Mouse (Mus musculus): ENCODE results near the gene Hbq1b.
A peak's percentile ranks its signal among the peaks of the same experiment; 100 is the strongest.

The Hbq1b gene

DNA sequence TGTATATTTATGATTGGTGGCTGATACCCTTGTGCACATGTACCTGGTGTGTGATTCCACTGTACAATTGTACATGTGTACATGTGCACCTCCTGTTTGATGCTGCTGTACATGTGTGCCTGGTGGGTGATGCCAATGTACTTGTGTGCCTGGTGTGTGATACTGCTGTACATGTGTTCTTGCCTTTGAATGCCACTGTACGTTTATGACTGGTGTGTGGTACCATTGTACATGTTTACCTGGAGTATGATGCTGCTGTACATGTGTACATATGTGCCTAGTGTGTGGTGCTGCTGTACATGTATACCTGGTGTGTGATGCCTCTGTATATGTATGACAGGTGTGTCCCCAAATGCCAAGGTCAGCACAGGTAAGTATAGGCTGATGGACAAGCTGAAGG, 14.7 kb downstream of the Hbq1b start:
- Histone ChIP-seq H3K36me3 (ENCODE audit: insufficient read depth, low read length) (no peaks in the 10 kb centered on the region), H3K4me3 (replicated peaks; ENCODE audit: low read length) (no peak overlapping the region), H3K9me3 (ENCODE audit: low read length) (no peaks in the 10 kb centered on the region), H3K4me1 (replicated peaks; ENCODE audit: low read depth, low read length) (peaks cover 5% of the 10 kb centered on the region), H3K27me3 (ENCODE audit: insufficient read depth, low read length) (peaks cover 41% of the 10 kb centered on the region)
- TF ChIP-seq CTCF (conservative IDR thresholded peaks at IDR 0.05; ENCODE audit: low read length) (no peak), NANOG (IDR thresholded peaks at IDR 0.05; ENCODE audit: borderline replicate concordance, low read length) (no peak), POU5F1 (IDR thresholded peaks at IDR 0.05; ENCODE audit: borderline replicate concordance, low read length) (no peak)

DNA sequence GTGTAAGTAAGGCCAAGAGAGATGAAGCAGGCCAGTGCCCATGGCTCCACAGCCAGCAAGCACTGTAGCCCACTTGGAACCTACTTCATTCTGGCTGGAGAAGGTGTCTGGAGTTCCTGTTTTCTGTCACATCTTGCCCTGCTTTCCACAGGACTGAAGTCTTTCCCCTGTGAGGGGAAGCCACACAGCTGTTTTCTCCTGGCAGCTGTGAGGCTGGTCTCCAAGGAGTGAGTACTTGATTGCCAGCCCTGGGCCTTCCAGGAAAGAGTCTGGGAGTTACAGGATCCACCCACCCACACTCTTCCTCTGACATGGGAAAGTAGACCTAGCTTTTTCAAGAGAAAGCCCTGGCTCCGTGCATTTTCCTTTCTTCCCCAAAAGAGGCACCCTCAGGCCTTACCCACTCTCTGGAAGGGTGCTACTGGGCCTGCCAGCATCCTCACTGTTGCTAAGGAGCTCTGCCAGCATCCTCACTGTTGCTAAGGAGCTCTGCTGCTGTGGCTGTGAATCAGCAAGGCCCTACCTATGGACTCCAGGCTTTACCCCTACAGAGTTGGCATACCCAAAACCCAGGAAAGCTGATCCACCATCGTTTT, 16.2 kb downstream of the Hbq1b start:
- TF ChIP-seq NANOG (IDR thresholded peaks at IDR 0.05; ENCODE audit: borderline replicate concordance, low read length) (no peak), POU5F1 (IDR thresholded peaks at IDR 0.05; ENCODE audit: borderline replicate concordance, low read length) (no peak), CTCF (conservative IDR thresholded peaks at IDR 0.05; ENCODE audit: low read length) (no peak)
- no peak overlapping the region for H3K4me3 ChIP-seq (replicated peaks; ENCODE audit: low read length)
- H3K4me1 ChIP-seq (replicated peaks; ENCODE audit: low read depth, low read length), result peaks cover 5% of the 10 kb centered on the region
- peaks cover 40% of the 10 kb centered on the region for H3K27me3 ChIP-seq (ENCODE audit: insufficient read depth, low read length)
- H3K36me3 ChIP-seq (ENCODE audit: insufficient read depth, low read length), result no peaks in the 10 kb centered on the region
- H3K9me3 ChIP-seq (ENCODE audit: low read length), result no peaks in the 10 kb centered on the region

DNA sequence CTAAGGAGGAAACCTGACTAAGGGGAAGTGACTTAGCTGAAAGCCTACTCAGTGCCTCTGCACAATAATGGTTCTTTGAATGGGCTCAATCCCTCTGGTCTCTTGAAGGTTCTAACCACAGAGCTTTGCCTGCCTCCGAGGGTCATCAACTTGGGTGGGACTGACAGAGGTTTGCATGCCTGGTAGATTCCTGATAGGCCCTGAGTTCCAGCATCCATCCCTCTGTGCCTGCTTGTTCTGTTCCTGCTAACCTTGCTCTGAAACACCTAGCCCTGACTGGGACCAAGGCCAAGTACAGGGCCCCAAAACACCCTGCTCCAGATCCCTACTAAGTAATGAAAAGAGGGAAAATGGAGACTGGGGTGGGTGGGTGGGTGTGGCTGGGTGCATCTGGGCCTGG, 16.7 kb downstream of the Hbq1b start:
- TF ChIP-seq POU5F1 (IDR thresholded peaks at IDR 0.05; ENCODE audit: borderline replicate concordance, low read length) (no peak), NANOG (IDR thresholded peaks at IDR 0.05; ENCODE audit: borderline replicate concordance, low read length) (no peak), CTCF (conservative IDR thresholded peaks at IDR 0.05; ENCODE audit: low read length) (no peak)
- peaks cover 37% of the 10 kb centered on the region for H3K27me3 ChIP-seq (ENCODE audit: insufficient read depth, low read length)
- H3K4me3 ChIP-seq (replicated peaks; ENCODE audit: low read length), result no peak overlapping the region
- H3K9me3 ChIP-seq (ENCODE audit: low read length), result no peaks in the 10 kb centered on the region
- H3K36me3 ChIP-seq (ENCODE audit: insufficient read depth, low read length), result no peaks in the 10 kb centered on the region
- H3K4me1 ChIP-seq (replicated peaks; ENCODE audit: low read depth, low read length), result peaks cover 5% of the 10 kb centered on the region

DNA sequence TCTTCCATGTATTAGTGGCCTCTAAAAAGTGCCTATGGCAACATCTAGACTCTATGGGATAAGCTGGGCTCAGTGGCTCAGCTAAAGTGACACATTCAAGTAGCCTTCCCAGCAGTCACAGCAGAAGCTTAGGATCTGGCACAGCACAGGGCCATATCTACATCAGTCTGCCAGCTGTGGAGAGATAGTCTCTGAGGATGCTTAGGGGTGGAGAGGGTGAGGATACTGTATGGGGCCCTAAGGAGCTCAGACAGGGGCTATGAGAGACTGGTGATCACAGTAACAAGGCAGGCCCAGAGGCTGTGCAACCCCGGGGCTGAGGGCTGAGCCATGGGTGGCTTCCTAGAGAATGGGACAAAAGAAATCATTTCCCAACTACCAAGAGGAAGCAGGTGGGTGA, 20.2 kb downstream of the Hbq1b start:
- no peaks in the 10 kb centered on the region for H3K9me3 ChIP-seq (ENCODE audit: low read length)
- H3K4me1 ChIP-seq (replicated peaks; ENCODE audit: low read depth, low read length), result no peaks in the 10 kb centered on the region
- no peak for TF ChIP-seq NANOG (IDR thresholded peaks at IDR 0.05; ENCODE audit: borderline replicate concordance, low read length)
- peaks cover 33% of the 10 kb centered on the region for H3K27me3 ChIP-seq (ENCODE audit: insufficient read depth, low read length)
- no peak overlapping the region for H3K4me3 ChIP-seq (replicated peaks; ENCODE audit: low read length)
- no peaks in the 10 kb centered on the region for H3K36me3 ChIP-seq (ENCODE audit: insufficient read depth, low read length)

DNA sequence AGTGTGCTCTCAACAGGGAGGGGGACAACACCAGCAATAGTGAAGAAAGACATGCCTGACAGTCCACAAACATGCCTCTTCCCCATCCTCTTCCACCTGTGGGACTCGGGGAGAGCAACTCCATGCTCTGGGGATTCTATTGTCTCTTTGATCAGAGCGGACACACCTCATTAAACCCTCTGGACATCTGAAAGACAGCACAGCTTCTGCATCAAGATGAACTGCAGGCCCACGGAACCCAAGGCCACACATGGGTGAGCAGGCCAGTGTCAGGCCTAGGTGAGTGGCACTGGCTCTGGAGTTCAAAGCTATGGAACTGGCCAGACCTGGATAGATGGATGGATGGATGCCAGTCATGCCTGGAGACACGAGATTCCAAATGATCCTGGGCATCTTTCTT, 22.7 kb downstream of the Hbq1b start:
- H3K4me3 ChIP-seq (replicated peaks; ENCODE audit: low read length), result no peak overlapping the region
- H3K27me3 ChIP-seq (ENCODE audit: insufficient read depth, low read length), result peaks cover 20% of the 10 kb centered on the region
- TF ChIP-seq NANOG (IDR thresholded peaks at IDR 0.05; ENCODE audit: borderline replicate concordance, low read length) (no peak), POU5F1 (IDR thresholded peaks at IDR 0.05; ENCODE audit: borderline replicate concordance, low read length) (no peak), CTCF (conservative IDR thresholded peaks at IDR 0.05; ENCODE audit: low read length) (no peak)

DNA sequence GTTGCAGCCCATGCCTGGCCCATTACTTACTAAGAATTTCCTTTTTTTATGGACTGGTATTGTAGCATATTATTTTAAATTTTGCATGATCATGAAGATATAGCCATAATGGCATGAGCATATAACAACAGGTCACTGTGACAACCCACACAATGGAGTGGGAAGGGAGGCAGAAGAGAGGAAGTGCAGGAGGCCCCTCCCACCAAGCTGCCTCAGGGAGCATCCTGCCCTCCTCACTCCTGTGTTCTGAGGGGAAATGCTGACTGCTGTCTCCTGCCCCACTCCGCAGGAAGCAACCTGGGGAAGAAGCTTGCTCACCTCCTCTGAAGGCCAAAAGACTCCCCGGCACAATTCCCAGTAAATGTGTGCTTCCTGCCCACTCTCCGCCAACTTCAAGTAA, 23.2 kb downstream of the Hbq1b start:
- Histone ChIP-seq H3K9me3 (ENCODE audit: low read length) (no peaks in the 10 kb centered on the region), H3K27me3 (ENCODE audit: insufficient read depth, low read length) (peaks cover 23% of the 10 kb centered on the region), H3K4me3 (replicated peaks; ENCODE audit: low read length) (no peak overlapping the region), H3K4me1 (replicated peaks; ENCODE audit: low read depth, low read length) (no peaks in the 10 kb centered on the region), H3K36me3 (ENCODE audit: insufficient read depth, low read length) (no peaks in the 10 kb centered on the region)
- no peak for TF ChIP-seq POU5F1 (IDR thresholded peaks at IDR 0.05; ENCODE audit: borderline replicate concordance, low read length)
- no peak for TF ChIP-seq CTCF (conservative IDR thresholded peaks at IDR 0.05; ENCODE audit: low read length)

More for the DNA sequence above, 22.7 kb downstream of the Hbq1b start:
- Histone ChIP-seq H3K9me3 (ENCODE audit: low read length) (no peaks in the 10 kb centered on the region), H3K36me3 (ENCODE audit: insufficient read depth, low read length) (no peaks in the 10 kb centered on the region), H3K4me1 (replicated peaks; ENCODE audit: low read depth, low read length) (no peaks in the 10 kb centered on the region)

DNA sequence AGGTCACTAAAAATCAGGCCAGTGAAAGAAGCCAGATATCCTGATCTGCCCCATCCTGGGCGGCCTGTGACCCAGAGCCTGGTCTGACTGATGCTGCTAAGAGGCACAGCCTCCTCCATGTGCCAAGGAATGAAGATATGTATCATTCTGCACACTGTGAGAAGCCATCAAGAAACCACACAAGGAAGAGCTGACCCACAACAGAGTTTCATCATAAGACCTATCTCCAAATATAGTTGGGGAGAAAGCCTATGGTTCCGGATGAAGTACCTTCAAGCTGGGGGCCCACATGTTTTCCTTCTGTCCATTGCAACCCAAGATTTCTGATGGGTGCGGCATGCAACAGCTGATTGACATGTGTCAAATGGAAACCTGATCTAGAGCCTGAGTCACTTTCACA, 29.2 kb downstream of the Hbq1b start:
- Histone ChIP-seq H3K27me3 (ENCODE audit: insufficient read depth, low read length) (peaks cover 29% of the 10 kb centered on the region; the same call in 1 of the 2 replicates), H3K4me3 (replicated peaks; ENCODE audit: low read length) (no peak overlapping the region), H3K36me3 (ENCODE audit: insufficient read depth, low read length) (no peaks in the 10 kb centered on the region), H3K4me1 (replicated peaks; ENCODE audit: low read depth, low read length) (0 out of 2 replicates have a peak, but pooled peaks cover 5% of the 10 kb centered on the region), H3K9me3 (ENCODE audit: low read length) (0 out of 2 replicates have a peak, but pooled peaks cover 3% of the 10 kb centered on the region)
- no peak for TF ChIP-seq CTCF (conservative IDR thresholded peaks at IDR 0.05; ENCODE audit: low read length)

DNA sequence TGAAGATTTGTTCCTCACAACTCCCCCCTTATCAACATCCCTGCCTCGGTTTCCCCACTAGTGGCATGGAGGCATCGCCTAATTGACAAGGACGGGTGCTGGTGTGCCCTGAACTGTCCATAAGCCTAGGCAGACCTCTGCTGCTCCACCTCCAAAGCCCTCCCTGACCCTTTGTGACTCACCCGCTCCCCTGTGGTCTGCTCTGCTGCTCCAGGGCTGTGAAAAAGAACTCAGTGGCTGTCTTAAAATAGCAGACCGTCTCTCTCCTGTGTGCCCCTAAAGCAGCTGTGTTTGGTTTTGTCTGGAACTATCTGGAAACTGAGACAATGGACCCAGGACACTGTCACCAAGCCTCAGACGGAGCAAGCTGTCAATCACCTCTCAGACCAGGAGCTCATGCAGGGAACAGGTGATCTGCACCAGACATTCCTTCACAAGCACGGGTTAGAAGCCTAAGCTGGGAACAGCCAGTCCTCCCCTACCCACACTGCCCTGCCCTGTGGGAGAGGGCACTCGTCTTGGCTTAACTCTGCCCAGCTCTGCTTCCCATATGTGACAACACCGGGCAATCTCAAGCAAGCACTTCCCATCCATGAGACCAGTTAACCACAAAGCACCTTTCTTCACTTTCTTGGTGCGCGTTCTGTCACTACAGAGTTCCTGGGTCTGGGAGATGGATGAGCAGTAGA, 33.9 kb downstream of the Hbq1b start:
- no peaks in the 10 kb centered on the region for H3K36me3 ChIP-seq (ENCODE audit: insufficient read depth, low read length)
- H3K27me3 ChIP-seq (ENCODE audit: insufficient read depth, low read length), result peaks cover 31% of the 10 kb centered on the region
- TF ChIP-seq NANOG (IDR thresholded peaks at IDR 0.05; ENCODE audit: borderline replicate concordance, low read length) (no peak), CTCF (conservative IDR thresholded peaks at IDR 0.05; ENCODE audit: low read length) (no peak), POU5F1 (IDR thresholded peaks at IDR 0.05; ENCODE audit: borderline replicate concordance, low read length) (no peak)
- H3K4me3 ChIP-seq (replicated peaks; ENCODE audit: low read length), result no peak overlapping the region
- peaks cover 9% of the 10 kb centered on the region for H3K4me1 ChIP-seq (replicated peaks; ENCODE audit: low read depth, low read length)
- H3K9me3 ChIP-seq (ENCODE audit: low read length), result 0 out of 2 replicates have a peak, but pooled peaks cover 3% of the 10 kb centered on the region

DNA sequence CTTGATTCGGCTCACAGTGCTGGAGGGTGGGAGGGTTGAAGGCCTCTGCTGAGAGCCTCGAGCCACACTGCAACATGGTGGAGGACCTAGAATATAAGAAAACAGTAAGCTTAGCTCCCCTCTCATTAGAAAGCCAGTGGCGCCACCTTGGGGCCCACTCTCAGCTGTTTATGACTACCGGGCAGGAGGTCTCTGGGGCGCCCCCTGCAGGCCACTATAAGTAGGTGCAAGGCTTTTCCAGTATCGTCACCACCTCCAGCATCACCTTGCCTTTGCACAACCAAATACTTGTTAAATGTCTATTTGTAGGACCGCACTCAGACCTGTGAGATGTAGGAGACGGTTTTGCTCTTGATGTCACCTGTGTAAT, 34.4 kb downstream of the Hbq1b start:
- peak; percentile 84 for TF ChIP-seq CTCF (conservative IDR thresholded peaks at IDR 0.05; ENCODE audit: low read length)
- TF ChIP-seq POU5F1 (IDR thresholded peaks at IDR 0.05; ENCODE audit: borderline replicate concordance, low read length), result no peak
- Histone ChIP-seq H3K36me3 (ENCODE audit: insufficient read depth, low read length) (no peaks in the 10 kb centered on the region), H3K27me3 (ENCODE audit: insufficient read depth, low read length) (peaks cover 29% of the 10 kb centered on the region), H3K4me1 (replicated peaks; ENCODE audit: low read depth, low read length) (peaks cover 9% of the 10 kb centered on the region), H3K9me3 (ENCODE audit: low read length) (0 out of 2 replicates have a peak, but pooled peaks cover 3% of the 10 kb centered on the region), H3K4me3 (replicated peaks; ENCODE audit: low read length) (no peak overlapping the region)

All from E14TG2a.4 (cell line).